Mouse (Mus musculus) liver, postnatal 0 days (tissue): Measurements from ENCODE around the gene Ammecr1.

Experiments used
- CTCF ChIP-seq: sonication (generic); IDR thresholded peaks from 2 replicates; pipeline ENCODE4 v1.5.1; 2016; ENCODE audit warnings: antibody characterized with exemption, low read depth
- EP300 ChIP-seq: IDR thresholded peaks from 2 replicates; pipeline ENCODE4 v1.6.1; 2016; ENCODE audit warnings: antibody characterized with exemption, low read depth, mild to moderate bottlenecking

GRCm38 (mm10) chrX:142984170-142984569 lies 17.6 kb upstream of the Ammecr1 start:
- TF ChIP-seq EP300: no peak
- TF ChIP-seq CTCF: no peak
